Mouse (Mus musculus) heart, adult 2 months (tissue): ENCODE measurements at regions not wholly inside any gene's neighbourhood (a gene's known extent, or its start where the extent isn't known, plus 50 kb on each side); places are given as distances from the start of the nearest gene placed in this dataset.

Source experiments
- DNase-seq, 2 experiments: peaks; one replicate each; pipeline ENCODE4 v3.0.0; 2021
- H3K27ac ChIP-seq: fragments of 200-600 bp; 2 replicates; pipeline ENCODE4 v1.8.1; 2022
- H3K27me3 ChIP-seq: fragments of 200-500 bp; 2 replicates; pipeline ENCODE4 v1.6.1; 2012; ENCODE audit warnings: mild to moderate bottlenecking, low read length, inconsistent platforms, mixed read lengths; ENCODE audit not compliant: control insufficient read depth, insufficient read depth
- H3K36me3 ChIP-seq: fragments of 200-500 bp; 2 replicates; pipeline ENCODE4 v1.6.1; 2012; ENCODE audit warnings: low read length, inconsistent platforms; ENCODE audit not compliant: control insufficient read depth, insufficient read depth
- H3K4me1 ChIP-seq: fragments of 200-500 bp; 2 replicates; pipeline ENCODE4 v1.6.1; 2011; ENCODE audit warnings: low read length; ENCODE audit not compliant: control insufficient read depth, insufficient read depth
- H3K4me3 ChIP-seq: fragments of 200-600 bp; 2 replicates; pipeline ENCODE4 v1.8.1; 2022
- H3K79me2 ChIP-seq: fragments of 200-500 bp; replicated peaks from 2 replicates; pipeline ENCODE4 v1.6.1; 2012; ENCODE audit warnings: mild to moderate bottlenecking, inconsistent platforms, low read length, moderate library complexity, mixed read lengths; ENCODE audit not compliant: control insufficient read depth, insufficient read depth
- H3K9ac ChIP-seq: fragments of 200-500 bp; 2 replicates; pipeline ENCODE4 v1.6.1; 2012; ENCODE audit warnings: low read depth, mild to moderate bottlenecking, control low read depth, inconsistent platforms, low read length, mixed read lengths
- CTCF ChIP-seq: fragments of 200-600 bp; IDR thresholded peaks from 2 replicates; pipeline ENCODE4 v1.8.1; 2022; ENCODE audit warnings: antibody characterized with exemption, mild to moderate bottlenecking, moderate library complexity
- EP300 ChIP-seq: fragments of 200-500 bp; IDR thresholded peaks from 2 replicates; pipeline ENCODE4 v1.6.1; 2011; ENCODE audit warnings: low read depth, low read length, control low read depth; ENCODE audit not compliant: insufficient read depth
- POLR2A ChIP-seq: fragments of 200-500 bp; IDR thresholded peaks from 2 replicates; pipeline ENCODE4 v1.6.1; 2011; ENCODE audit warnings: mild to moderate bottlenecking, low read depth, low read length, control low read depth; ENCODE audit not compliant: insufficient read depth
- WGBS: fragments of 180-500 bp; shearing (Covaris S2); methylation state at CpG from one replicate; pipeline ENCODE4 v1.1.7; 2018; 5-methylcytosine and 5-hydroxymethylcytosine counted together
- intact Hi-C: fragments of 180-260 bp; cut with DNase I; formaldehyde crosslinking; loops from one replicate; pipeline ENCODE4 v1.15.1; 2025

DNA sequence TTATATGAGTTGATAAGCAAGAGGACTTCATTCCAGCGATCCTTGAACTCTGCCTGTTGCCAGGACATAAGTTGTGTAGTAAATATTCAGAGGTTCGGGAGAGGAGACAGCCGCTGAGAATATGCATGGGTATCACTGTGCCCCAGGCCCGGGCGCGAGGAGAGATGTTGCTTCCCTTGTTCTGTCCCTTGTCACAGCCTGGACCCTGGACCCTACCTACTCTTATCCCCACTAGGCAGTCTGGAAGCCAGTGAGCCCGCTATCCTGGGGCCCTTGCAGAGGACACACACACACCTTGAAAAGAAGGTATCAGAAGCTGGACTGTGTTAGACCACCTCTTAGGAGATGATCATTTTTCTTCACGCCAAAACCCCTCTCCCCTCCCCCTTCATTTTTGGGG is 124.9 kb upstream of the Lemd2 start:
- TF ChIP-seq EP300: no peak
- TF ChIP-seq POLR2A: no peak
- TF ChIP-seq CTCF: no peak
- no peak for DNase-seq
- Histone ChIP-seq H3K27ac (no peak overlapping the region), H3K4me1 (no peaks in the 10 kb centered on the region; the same call in 1 of the 2 replicates), H3K4me3 (no peak overlapping the region), H3K27me3 (peaks cover 2% of the 10 kb centered on the region; the same call in 1 of the 2 replicates), H3K9ac (no peak overlapping the region), H3K79me2 (no peaks in the 10 kb centered on the region), H3K36me3 (no peaks in the 10 kb centered on the region)
- intact Hi-C loops: no loop called here
- 81% methylated on average over 8 of the region's 8 CpGs for WGBS

DNA sequence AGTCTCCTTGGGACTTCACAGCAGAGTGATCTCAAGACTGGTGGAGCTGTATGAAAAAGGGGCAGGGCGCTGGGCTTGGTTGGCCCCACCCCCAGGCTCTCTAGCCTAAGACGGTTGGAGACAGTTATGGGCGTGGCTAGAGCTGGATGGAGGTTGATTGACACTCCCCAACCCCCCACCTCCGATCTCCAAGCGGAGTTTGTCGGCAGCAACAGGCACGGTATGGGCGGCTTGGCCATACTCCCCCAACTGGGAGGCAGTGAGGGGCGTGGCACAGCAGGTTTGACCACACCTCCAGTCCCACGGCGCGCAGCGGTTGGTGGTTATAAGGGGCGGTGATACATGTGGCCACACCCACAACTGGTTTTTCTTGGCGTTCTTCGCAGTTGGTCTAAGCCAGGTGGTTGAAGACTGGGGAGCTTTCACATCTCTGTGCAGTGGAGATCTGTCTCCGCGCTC is 120.8 kb upstream of the Lemd2 start:
- DNase-seq: peak; percentile 55 to 57
- 11% methylated on average over 18 of the region's 18 CpGs for WGBS
- no peak overlapping the region for H3K27ac ChIP-seq
- H3K27me3 ChIP-seq: peaks cover 2% of the 10 kb centered on the region; the same call in 1 of the 2 replicates
- intact Hi-C loops: no loop called here
- H3K36me3 ChIP-seq: no peaks in the 10 kb centered on the region
- no peak overlapping the region for H3K4me3 ChIP-seq
- H3K79me2 ChIP-seq: no peaks in the 10 kb centered on the region
- TF ChIP-seq CTCF: no peak
- no peak for TF ChIP-seq POLR2A
- no peak for TF ChIP-seq EP300
- H3K9ac ChIP-seq: no peak overlapping the region
- no peaks in the 10 kb centered on the region; the same call in 1 of the 2 replicates for H3K4me1 ChIP-seq

DNA sequence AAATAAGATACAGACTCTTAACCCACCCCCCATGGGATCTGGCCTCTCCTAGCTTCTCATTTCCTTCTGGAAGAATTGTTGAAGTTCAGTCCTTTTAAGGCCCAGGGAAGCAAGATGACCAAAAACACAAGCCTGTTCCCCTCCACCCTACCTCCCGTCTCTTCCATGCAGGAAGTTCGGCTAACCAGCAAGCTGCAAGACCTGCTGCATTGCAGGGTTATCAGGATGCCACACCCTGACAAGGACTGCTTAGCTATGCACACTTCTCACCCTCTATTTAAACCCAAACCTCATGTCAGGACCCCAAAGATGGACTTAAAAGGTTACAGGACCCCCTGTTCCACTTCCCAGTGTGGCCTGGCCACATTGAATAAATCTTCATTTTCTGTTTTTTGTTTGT is 119.2 kb upstream of the Lemd2 start:
- Histone ChIP-seq H3K27me3 (peaks cover 2% of the 10 kb centered on the region; the same call in 1 of the 2 replicates), H3K27ac (no peak overlapping the region), H3K9ac (no peak overlapping the region), H3K4me3 (no peak overlapping the region), H3K36me3 (no peaks in the 10 kb centered on the region), H3K79me2 (no peaks in the 10 kb centered on the region), H3K4me1 (no peaks in the 10 kb centered on the region; the same call in 1 of the 2 replicates)
- TF ChIP-seq CTCF (no peak), POLR2A (no peak), EP300 (no peak)
- DNase-seq: peak in 1 of 2 experiments; percentile 16
- intact Hi-C loops: no loop called here
- WGBS: 45% methylated on average over 2 of the region's 2 CpGs

DNA sequence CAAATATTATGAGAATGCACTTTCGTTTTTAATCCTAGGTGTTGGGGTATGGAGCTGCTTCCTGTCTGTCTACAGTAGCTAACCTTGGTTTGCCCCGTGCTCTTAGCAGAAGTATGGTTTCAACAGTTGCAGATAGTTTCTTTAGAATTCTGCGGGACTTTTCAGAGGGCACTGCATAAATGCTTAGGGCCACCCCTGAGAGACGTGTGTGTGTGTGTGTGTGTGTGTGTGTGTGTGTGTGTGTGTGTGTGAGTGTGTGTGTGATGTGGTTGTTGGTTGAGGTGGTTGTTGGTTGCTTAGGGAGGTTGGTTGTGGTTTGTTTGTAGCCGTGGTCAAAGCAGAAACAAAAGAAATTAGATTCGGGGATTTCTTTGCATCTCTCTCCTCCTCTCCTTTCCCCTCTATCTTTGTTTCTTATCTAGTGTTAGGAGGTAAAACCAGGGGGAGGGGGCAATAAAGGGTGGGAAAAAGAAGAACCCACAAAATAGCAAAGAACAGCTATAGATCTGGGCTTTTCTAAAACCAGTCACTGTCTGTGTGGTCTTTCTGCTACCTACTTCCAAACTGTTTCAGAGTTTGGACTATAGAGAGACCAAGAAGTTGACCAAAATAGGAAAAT is 118.7 kb upstream of the Lemd2 start:
- Histone ChIP-seq H3K27me3 (peaks cover 2% of the 10 kb centered on the region; the same call in 1 of the 2 replicates), H3K4me1 (no peaks in the 10 kb centered on the region; the same call in 1 of the 2 replicates), H3K9ac (no peak overlapping the region), H3K4me3 (no peak overlapping the region), H3K36me3 (no peaks in the 10 kb centered on the region), H3K79me2 (no peaks in the 10 kb centered on the region), H3K27ac (no peak overlapping the region)
- no peak for DNase-seq
- no peak for TF ChIP-seq CTCF
- no peak for TF ChIP-seq POLR2A
- TF ChIP-seq EP300: no peak
- intact Hi-C loops: no loop called here
- WGBS: 59% methylated on average over 6 of the region's 6 CpGs

DNA sequence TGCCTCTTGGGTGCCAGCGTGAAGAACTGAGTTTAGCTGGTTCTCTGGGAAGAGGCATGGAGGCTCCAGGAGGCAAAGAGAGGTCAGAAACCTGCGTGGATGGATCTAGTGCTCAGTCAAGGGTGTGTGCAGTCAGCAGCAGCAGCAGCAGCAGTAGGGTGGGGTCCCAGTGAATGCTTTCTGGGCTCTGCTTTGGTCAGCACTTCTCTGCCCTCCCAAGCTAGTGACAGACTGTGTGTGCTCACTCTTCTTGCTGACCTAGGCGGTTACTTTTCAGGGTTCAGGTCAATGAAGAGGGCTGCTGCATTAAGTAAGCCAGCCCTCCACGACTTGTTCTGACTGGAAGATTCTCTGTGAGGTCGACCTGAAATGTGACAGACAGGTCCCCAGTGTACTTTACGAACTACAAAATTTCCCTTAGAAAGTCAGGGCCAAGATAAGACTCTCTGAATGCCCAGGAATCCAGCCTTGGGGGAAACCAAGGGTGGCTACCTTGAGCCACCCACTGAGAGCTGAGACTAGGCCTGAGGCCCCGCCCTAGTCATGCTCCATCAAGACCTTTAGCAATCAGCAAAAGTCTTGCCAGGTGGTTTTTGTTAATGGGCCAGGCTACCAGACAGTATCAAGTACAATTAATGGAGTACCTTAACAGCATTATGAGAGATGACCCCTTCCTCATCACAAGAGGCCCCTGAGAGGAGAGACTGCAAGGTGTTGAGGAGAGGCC is 114.9 kb upstream of the Lemd2 start:
- Histone ChIP-seq H3K9ac (no peak overlapping the region), H3K79me2 (no peaks in the 10 kb centered on the region), H3K36me3 (no peaks in the 10 kb centered on the region), H3K4me3 (no peak overlapping the region), H3K27ac (no peak overlapping the region), H3K4me1 (peaks cover 3% of the 10 kb centered on the region), H3K27me3 (no peaks in the 10 kb centered on the region)
- no peak for DNase-seq
- 85% methylated on average over 7 of the region's 7 CpGs for WGBS
- intact Hi-C loops: no loop called here
- TF ChIP-seq EP300 (no peak), CTCF (no peak), POLR2A (no peak)

DNA sequence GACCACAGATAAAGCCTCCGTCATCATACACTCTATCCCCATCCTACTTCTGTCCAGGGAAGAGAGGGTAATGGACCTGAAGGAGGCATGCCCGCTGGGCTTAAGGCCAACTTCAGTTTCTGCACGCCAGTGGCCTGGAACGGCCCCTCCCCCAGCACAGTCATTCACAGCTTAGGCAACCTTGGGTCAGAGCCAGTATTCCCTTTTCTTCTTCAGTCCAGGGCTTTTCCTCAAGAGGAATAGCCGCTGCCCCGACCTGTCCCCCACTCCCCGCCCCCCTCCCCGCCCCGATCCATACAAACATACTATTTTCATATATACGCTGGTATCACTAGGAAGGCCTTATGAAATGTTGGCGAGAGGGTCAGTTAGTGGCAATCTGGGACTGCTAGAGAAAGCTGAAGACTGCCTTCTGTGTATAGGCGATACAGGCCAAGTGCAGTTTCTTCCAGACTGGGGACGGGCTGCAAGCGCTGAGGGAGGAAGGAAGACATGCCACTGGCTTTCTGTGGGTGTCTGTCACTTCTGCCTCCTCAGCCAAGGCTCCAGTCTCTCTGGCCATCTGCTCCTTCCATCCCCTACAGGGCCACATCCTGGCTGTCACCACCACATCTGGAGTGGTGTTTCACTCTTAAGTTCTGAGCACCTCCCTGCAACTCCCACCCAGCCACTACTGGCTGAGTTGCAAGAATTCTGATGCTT is 113.5 kb upstream of the Lemd2 start:
- no peak overlapping the region for H3K4me3 ChIP-seq
- intact Hi-C loops: no loop called here
- no peak for TF ChIP-seq POLR2A
- TF ChIP-seq EP300: no peak
- TF ChIP-seq CTCF: no peak
- no peak overlapping the region for H3K9ac ChIP-seq
- peaks cover 3% of the 10 kb centered on the region for H3K4me1 ChIP-seq
- H3K79me2 ChIP-seq: no peaks in the 10 kb centered on the region
- no peaks in the 10 kb centered on the region for H3K27me3 ChIP-seq
- no peaks in the 10 kb centered on the region for H3K36me3 ChIP-seq
- WGBS: 28% methylated on average over 14 of the region's 14 CpGs
- H3K27ac ChIP-seq: 0 out of 2 replicates have a peak overlapping the region, but pooled peaks have one; percentile 4
- peak; percentile 77 to 81 for DNase-seq
